Mouse (Mus musculus) cerebellum, adult (tissue): ENCODE data around the gene Kcnh2.

Experiments
- ATAC-seq: cut with Nextera tagmentation; 2 replicates; pipeline ENCODE4 v1.9.2; 2017; ENCODE audit warnings: mild to moderate bottlenecking, moderate library complexity, mixed read lengths; ENCODE audit not compliant: insufficient number of reproducible peaks, low FRiP score, low TSS enrichment

Kcnh2 gene

GRCm38 (mm10) chr5:24321711-24322682, 29.4 kb downstream of the Kcnh2 start:
- ATAC-seq: no peak

GRCm38 (mm10) chr5:24320894-24321293, 30.5 kb downstream of the Kcnh2 start:
- no peak for ATAC-seq

- ATAC-seq: no peak
These were observed 31.0 kb downstream of the Kcnh2 start for GRCm38 (mm10) chr5:24320467-24320813.

GRCm38 (mm10) chr5:24319776-24320466, 31.5 kb downstream of the Kcnh2 start:
- ATAC-seq: no peak

GRCm38 (mm10) chr5:24309223-24309622, 42.2 kb downstream of the Kcnh2 start:
- no peak for ATAC-seq

GRCm38 (mm10) chr5:24308621-24309020, 42.8 kb downstream of the Kcnh2 start:
- no peak for ATAC-seq

- no peak for ATAC-seq
These were observed 44.2 kb downstream of the Kcnh2 start for GRCm38 (mm10) chr5:24307118-24307777.

GRCm38 (mm10) chr5:24303199-24303598, 48.2 kb downstream of the Kcnh2 start:
- ATAC-seq: no peak

- no peak for ATAC-seq
These were observed 51.4 kb downstream of the Kcnh2 start for GRCm38 (mm10) chr5:24299845-24300589.

- no peak for ATAC-seq
These were observed 59.5 kb downstream of the Kcnh2 start for GRCm38 (mm10) chr5:24291954-24292353.

- ATAC-seq: no peak
These were observed 65.0 kb downstream of the Kcnh2 start for GRCm38 (mm10) chr5:24286221-24286970.

- ATAC-seq: no peak
These were observed 67.3 kb downstream of the Kcnh2 start for GRCm38 (mm10) chr5:24284145-24284544.

- no peak for ATAC-seq
These were observed 68.2 kb downstream of the Kcnh2 start for GRCm38 (mm10) chr5:24283181-24283580.

GRCm38 (mm10) chr5:24280523-24280922, 70.9 kb downstream of the Kcnh2 start:
- ATAC-seq: no peak

- no peak for ATAC-seq
These were observed 71.9 kb downstream of the Kcnh2 start for GRCm38 (mm10) chr5:24279527-24279926.

- ATAC-seq: no peak
These were observed 73.2 kb downstream of the Kcnh2 start for GRCm38 (mm10) chr5:24278206-24278605.

GRCm38 (mm10) chr5:24273683-24274621, 77.5 kb downstream of the Kcnh2 start:
- no peak for ATAC-seq

- ATAC-seq: no peak
These were observed 80.5 kb downstream of the Kcnh2 start for GRCm38 (mm10) chr5:24270941-24271340.
